Mouse (Mus musculus) neural tube, embryonic 11.5 days (tissue): Measurements from ENCODE around the gene Vmn1r178. TPM values are rescaled to one million over a fixed set of nuclear protein-coding genes. Genes with fewer than 3 reads are reported as not detected.
"Not testable (repeated sequence)": the region's sequence is repeated elsewhere in the genome, so short reads cannot be mapped to it uniquely, and the experiment has no call there.

ENCODE experiments used
- ATAC-seq: fragments of 200-750 bp; cut with Nextera tagmentation; 2 replicates; pipeline ENCODE4 v1.8.0; 2017; ENCODE audit warnings: moderate number of reproducible peaks, mild to moderate bottlenecking, moderate TSS enrichment, moderate library complexity; ENCODE audit not compliant: insufficient read depth, low FRiP score, low TSS enrichment
- DNase-seq: peaks from one replicate; pipeline ENCODE4 v3.0.0-alpha.2; 2015; ENCODE audit warnings: low spot score
- H3K27ac ChIP-seq: fragments of 300-500 bp; sonication (generic); 2 replicates; pipeline ENCODE4 v1.5.1; 2014; ENCODE audit warnings: low read depth, mild to moderate bottlenecking, low read length
- H3K27me3 ChIP-seq: fragments of 300-500 bp; sonication (generic); 2 replicates; pipeline ENCODE4 v1.6.1; 2014; ENCODE audit warnings: mild to moderate bottlenecking, low read length, mixed read lengths; ENCODE audit not compliant: control insufficient read depth, insufficient read depth
- H3K36me3 ChIP-seq: fragments of 300-500 bp; sonication (generic); 2 replicates; pipeline ENCODE4 v1.6.1; 2014; ENCODE audit warnings: mild to moderate bottlenecking, low read length, moderate library complexity, mixed read lengths; ENCODE audit not compliant: control insufficient read depth, insufficient read depth
- H3K4me1 ChIP-seq: fragments of 300-500 bp; sonication (generic); 2 replicates; pipeline ENCODE4 v1.6.1; 2014; ENCODE audit warnings: low read length, mixed read lengths; ENCODE audit not compliant: control insufficient read depth, insufficient read depth
- H3K4me2 ChIP-seq: fragments of 300-500 bp; sonication (generic); 2 replicates; pipeline ENCODE4 v1.6.1; 2014; ENCODE audit warnings: low read depth, mild to moderate bottlenecking, moderate library complexity
- H3K4me3 ChIP-seq: fragments of 300-500 bp; sonication (generic); 2 replicates; pipeline ENCODE4 v1.5.1; 2014; ENCODE audit warnings: low read depth, low read length
- H3K9ac ChIP-seq: fragments of 300-500 bp; sonication (generic); 2 replicates; pipeline ENCODE4 v1.6.1; 2014; ENCODE audit warnings: mild to moderate bottlenecking, low read length
- H3K9me3 ChIP-seq: fragments of 300-500 bp; sonication (generic); 2 replicates; pipeline ENCODE4 v1.6.1; 2016; ENCODE audit warnings: low read length; ENCODE audit not compliant: control insufficient read depth
- WGBS: fragments of 180-500 bp; shearing (Covaris S2); extraction: QIAGEN DNeasy Blood & Tissue Kit; methylation state at CpG from one replicate; pipeline ENCODE4 v1.1.7; 2014; 5-methylcytosine and 5-hydroxymethylcytosine counted together
- polyA plus RNA-seq: library from polyadenylated mRNA; unstranded; fragments of >200 nt; fragmentation: Nextera tagmentation; extraction: Ambion mirVana; gene quantifications from 2 replicates; pipeline ENCODE4 v1.2.1, GENCODE M21; 2014

The Vmn1r178 gene
- polyA plus RNA-seq: not detected in 2 replicates

GRCm38 (mm10) chr7:23891709-23892108 lies at the start of gene Vmn1r178:
Vmn1r178 (plus strand) TSS chr7:23892009.
- Histone ChIP-seq H3K4me1 (no peaks in the 10 kb centered on the region), H3K27ac (no peak within 1 kb of the TSS), H3K27me3 (no peaks in the 10 kb centered on the region), H3K4me2 (no peak within 1 kb of the TSS), H3K36me3 (no peaks in the 10 kb centered on the region), H3K9me3 (peaks cover 4% of the 10 kb centered on the region), H3K4me3 (no peak within 1 kb of the TSS), H3K9ac (no peak within 1 kb of the TSS)
- WGBS: 90% methylated on average over 1 of the region's 1 CpGs
- ATAC-seq (no peak), DNase-seq (no peak)

- H3K9me3 ChIP-seq, ATAC-seq, H3K9ac ChIP-seq, H3K36me3 ChIP-seq, H3K27ac ChIP-seq, H3K27me3 ChIP-seq, DNase-seq, H3K4me1 ChIP-seq, H3K4me3 ChIP-seq, H3K4me2 ChIP-seq: not testable (repeated sequence)
- 17% methylated on average over 1 of the region's 1 CpGs for WGBS
Measured at GRCm38 (mm10) chr7:23866349-23866748, 25.5 kb upstream of the Vmn1r178 start, which contains the start of gene Vmn1r177. Vmn1r177 (minus strand) TSS chr7:23866449.

GRCm38 (mm10) chr7:23876918-23877317 lies 14.9 kb upstream of the Vmn1r178 start:
- WGBS: 61% methylated on average over 3 of the region's 4 CpGs
- ATAC-seq, H3K9ac ChIP-seq, H3K4me2 ChIP-seq, H3K4me3 ChIP-seq, H3K27ac ChIP-seq, H3K9me3 ChIP-seq, H3K36me3 ChIP-seq, H3K27me3 ChIP-seq, H3K4me1 ChIP-seq: not testable (repeated sequence)
- DNase-seq: peak; percentile 51

- Histone ChIP-seq H3K36me3 (no peaks in the 10 kb centered on the region), H3K4me3 (no peak within 1 kb of the TSS), H3K27me3 (no peaks in the 10 kb centered on the region), H3K27ac (no peak within 1 kb of the TSS), H3K4me1 (no peaks in the 10 kb centered on the region), H3K9me3 (peaks cover 16% of the 10 kb centered on the region), H3K4me2 (no peak within 1 kb of the TSS), H3K9ac (no peak within 1 kb of the TSS)
- 56% methylated on average over 2 of the region's 2 CpGs for WGBS
- ATAC-seq: no peak
- no peak for DNase-seq
Measured at GRCm38 (mm10) chr7:23926678-23927077, 34.9 kb downstream of the Vmn1r178 start, which contains the start of gene Vmn1r179. Vmn1r179 (plus strand) TSS chr7:23926978.

Other genes starting within 250 kb of the Vmn1r178 start
- not detected in 2 replicates for gene Vmn1r172, start 233.7 kb upstream of the Vmn1r178 start, polyA plus RNA-seq
- not detected in 2 replicates for gene Vmn1r173, start 191.3 kb upstream of the Vmn1r178 start, polyA plus RNA-seq
- gene Vmn1r174, start 139.7 kb upstream of the Vmn1r178 start, polyA plus RNA-seq: not detected in 2 replicates
- not detected in 2 replicates for gene Vmn1r175, start 81.4 kb upstream of the Vmn1r178 start, polyA plus RNA-seq
- gene Vmn1r176, start 54.6 kb upstream of the Vmn1r178 start, polyA plus RNA-seq: not detected in 2 replicates
- gene Vmn1r177, start 25.6 kb upstream of the Vmn1r178 start, polyA plus RNA-seq: not detected in 2 replicates
- not detected in 2 replicates for gene Vmn1r179, start 35.0 kb downstream of the Vmn1r178 start, polyA plus RNA-seq
- not detected in 2 replicates for gene Vmn1r180, start 58.6 kb downstream of the Vmn1r178 start, polyA plus RNA-seq
- not detected in 2 replicates for gene Vmn1r181, start 82.6 kb downstream of the Vmn1r178 start, polyA plus RNA-seq
- not detected in 2 replicates for gene V1rd19, start 109.7 kb downstream of the Vmn1r178 start, polyA plus RNA-seq
- not detected in 2 replicates for gene Vmn1r183, start 161.2 kb downstream of the Vmn1r178 start, polyA plus RNA-seq
- 31.9 and 37.7 TPM in 2 replicates for gene Zfp180, start 189.9 kb downstream of the Vmn1r178 start, polyA plus RNA-seq
- 3.6 and 4.4 TPM in 2 replicates for gene Zfp112, start 220.3 kb downstream of the Vmn1r178 start, polyA plus RNA-seq
- gene Zfp235, start 242.2 kb downstream of the Vmn1r178 start, polyA plus RNA-seq: 16.9 and 20.8 TPM in 2 replicates